Mouse (Mus musculus): ENCODE data around the gene Sos1.

DNA sequence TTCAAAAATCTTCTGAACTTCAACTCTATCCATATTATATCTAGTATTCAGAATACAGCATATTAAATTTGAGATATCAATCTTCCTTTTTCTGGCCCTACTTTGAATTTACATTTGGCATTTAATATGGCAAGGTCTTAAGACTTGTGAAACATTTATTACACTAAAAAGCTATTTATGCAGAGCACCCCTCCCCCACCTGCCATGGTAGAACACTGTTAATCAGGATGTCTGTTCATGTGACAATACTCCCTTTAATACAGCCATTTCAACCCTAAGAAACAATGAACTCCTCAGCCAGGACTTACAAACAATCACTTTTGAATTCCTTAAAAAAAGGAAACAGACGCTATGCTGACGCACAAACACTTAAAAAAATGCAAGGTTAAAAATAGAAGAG is 52.3 kb downstream of the Sos1 start:
- TF ChIP-seq CTCF (IDR thresholded peaks at IDR 0.05; ENCODE audit: extremely low read depth, insufficient read depth, low read length) (no peak), POLR2A (IDR thresholded peaks at IDR 0.05; ENCODE audit: extremely low read depth, insufficient read depth, low read length) (no peak)
